Mouse (Mus musculus): Measurements from ENCODE around the gene Obp2b. TPM values are rescaled to one million over a fixed set of nuclear protein-coding genes. Genes with fewer than 3 reads are reported as not detected.

Gene Obp2b
- polyA plus RNA-seq (2014; fragmentation: Illumina TruSeq; extraction: RNeasy Lipid Tissue Mini Kit (QIAGEN cat#74804); ENCODE audit: low read depth, low replicate concordance): not detected

DNA sequence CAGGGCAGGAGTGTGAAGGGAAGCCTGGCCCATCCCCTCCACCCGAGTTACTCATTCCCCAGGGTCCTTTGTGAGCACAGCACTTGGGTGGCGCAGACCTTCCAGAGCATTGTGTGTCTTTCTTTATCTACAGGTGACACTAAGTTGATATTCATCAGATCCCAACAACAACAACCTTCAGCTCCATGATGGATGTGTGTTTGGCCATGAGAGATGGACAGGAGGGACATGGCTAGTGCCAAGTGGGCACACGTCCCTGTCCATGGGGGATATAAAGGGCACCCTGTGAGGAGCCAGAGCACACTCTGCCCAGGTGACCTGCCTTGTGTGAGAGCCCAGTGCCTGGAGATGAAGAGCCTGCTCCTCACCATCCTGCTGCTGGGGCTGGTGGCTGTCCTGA lies at the start of gene Obp2b:
TSS of gene Obp2b (plus strand) at position 301 of the 400 bp plus-strand sequence.

DNA sequence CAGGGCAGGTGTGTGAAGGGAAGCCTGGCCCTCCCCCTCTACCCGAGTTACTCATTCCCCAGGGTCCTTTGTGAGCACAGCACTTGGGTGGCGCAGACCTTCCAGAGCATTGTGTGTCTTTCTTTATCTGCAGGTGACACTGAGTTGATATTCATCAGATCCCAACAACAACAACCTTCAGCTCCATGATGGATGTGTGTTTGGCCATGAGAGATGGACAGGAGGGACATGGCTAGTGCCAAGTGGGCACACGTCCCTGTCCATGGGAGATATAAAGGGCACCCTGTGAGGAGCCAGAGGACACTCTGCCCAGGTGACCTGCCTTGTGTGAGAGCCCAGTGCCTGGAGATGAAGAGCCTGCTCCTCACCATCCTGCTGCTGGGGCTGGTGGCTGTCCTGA lies 37.1 kb upstream of the Obp2b start, which contains the start of gene Obp2a:
TSS of gene Obp2a (plus strand) at position 301 of the 400 bp plus-strand sequence.

DNA sequence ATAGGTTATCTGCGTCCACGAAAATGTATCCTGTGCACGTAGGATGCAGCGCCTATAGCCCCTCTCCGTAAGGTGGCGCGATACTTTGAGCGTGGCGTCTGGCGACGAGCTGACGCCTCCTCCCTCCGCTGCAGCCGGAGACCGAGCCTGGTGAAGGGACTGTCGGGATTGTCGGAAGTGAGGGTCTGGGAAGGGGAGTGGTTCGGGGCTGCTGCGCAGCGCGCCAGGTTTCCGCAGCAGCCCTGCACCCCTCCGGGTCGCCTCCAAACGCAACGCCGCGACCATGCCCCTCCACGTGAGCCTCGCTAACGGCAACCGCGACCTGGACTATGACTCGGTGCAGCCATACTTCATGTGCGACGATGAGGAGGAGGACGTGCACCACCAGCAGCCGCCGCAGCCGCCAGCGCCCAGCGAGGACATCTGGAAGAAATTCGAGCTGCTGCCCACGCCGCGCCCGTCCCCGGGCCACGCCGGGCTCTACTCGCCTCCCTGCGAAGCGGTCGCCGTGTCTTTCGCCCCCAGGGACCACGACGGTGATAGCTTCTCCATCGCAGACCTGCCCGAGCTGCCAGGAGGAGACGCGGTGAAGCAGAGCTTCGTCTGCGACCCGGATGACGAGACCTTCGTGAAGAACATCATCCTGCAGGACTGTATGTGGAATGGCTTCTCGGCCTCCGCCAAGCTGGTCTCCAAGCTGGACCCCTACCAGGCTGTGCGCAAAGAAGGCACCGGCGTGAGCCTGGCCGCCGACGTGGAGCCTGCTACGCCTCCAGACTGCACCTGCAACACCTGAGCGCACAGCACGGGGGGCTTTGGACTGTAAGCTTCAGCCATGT lies 29.9 kb upstream of the Obp2b start, which contains the start of gene Bmyc:
TSS of gene Bmyc (plus strand) at position 97 of the 839 bp plus-strand sequence.

DNA sequence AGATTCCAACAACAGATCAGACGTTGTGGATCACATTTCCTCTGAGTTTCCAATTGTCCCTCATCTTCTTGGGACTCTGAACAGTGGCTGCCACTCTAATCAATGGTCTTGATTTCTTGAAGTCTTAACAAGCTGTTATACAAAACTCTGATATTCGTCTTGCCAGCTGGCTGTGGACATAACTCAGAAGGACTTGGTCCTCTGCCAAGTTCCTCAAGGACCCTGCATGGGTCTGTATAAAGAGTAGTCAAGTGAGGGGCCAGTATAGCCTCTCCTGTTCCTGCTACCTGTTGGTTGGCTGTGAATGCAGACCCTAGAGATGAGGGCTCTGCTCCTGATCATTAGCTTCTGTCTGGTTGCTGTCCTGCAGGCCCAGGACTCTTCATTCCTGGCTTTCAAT lies 28.5 kb downstream of the Obp2b start, which contains the start of gene Lcn3:
TSS of gene Lcn3 (plus strand) at position 301 of the 400 bp plus-strand sequence.

DNA sequence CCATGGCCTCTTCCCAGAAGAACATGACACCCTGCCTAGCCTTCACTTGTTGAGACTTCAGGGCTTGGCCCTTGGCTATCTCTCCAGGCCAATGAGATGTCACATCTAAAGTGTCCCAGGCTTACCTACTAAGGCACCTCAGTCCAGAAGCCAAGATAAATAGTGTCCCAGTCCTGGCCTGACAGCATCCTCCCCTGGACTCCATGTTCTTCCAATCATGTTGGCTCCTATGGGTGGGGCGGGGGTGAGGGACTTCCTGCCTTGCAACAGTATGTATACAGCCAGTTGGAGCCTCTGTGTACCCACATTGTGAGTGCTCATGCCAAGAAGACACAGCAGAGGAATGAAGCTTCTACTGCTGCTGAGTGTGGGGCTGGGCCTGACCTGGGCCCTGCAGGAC lies 39.9 kb downstream of the Obp2b start, which contains the start of gene Lcn11:
TSS of gene Lcn11 (plus strand) at position 301 of the 400 bp plus-strand sequence.

DNA sequence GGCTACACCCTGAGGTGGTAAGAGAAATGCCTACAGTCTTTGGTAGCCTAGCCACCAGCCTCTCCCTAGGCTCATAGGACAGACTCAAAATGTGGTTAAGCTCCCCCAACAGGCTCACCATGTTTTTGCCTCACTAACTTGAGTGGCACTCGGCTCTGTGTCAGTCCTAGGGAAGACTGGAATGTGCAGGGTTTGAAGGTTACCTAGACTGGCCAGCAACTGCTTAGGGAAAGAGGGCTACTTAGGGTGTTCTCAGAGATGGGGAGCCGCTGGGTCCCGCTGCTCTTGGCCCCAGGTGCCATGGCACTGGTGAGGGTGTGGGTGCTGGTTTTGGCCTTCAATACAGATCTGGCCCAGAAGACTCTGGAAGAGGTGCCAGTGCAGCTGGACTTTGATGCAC lies 45.1 kb downstream of the Obp2b start, which contains the start of gene Gm13539:
TSS of gene Gm13539 (plus strand) at position 301 of the 400 bp plus-strand sequence.

Other genes with a start within 250 kb of the Obp2b start
- not detected for gene Lcn12, start 243.1 kb upstream of the Obp2b start, polyA plus RNA-seq (2014; fragmentation: Illumina TruSeq; extraction: RNeasy Lipid Tissue Mini Kit (QIAGEN cat#74804); ENCODE audit: low read depth, low replicate concordance)
- gene Fbxw5, start 236.3 kb upstream of the Obp2b start, polyA plus RNA-seq (2014; fragmentation: Illumina TruSeq; extraction: RNeasy Lipid Tissue Mini Kit (QIAGEN cat#74804); ENCODE audit: low read depth, low replicate concordance): 0.40 TPM
- gene C8g, start 235.3 kb upstream of the Obp2b start, polyA plus RNA-seq (2014; fragmentation: Illumina TruSeq; extraction: RNeasy Lipid Tissue Mini Kit (QIAGEN cat#74804); ENCODE audit: low read depth, low replicate concordance): 1.7 TPM
- gene Traf2, start 190.1 kb upstream of the Obp2b start, polyA plus RNA-seq (2014; fragmentation: Illumina TruSeq; extraction: RNeasy Lipid Tissue Mini Kit (QIAGEN cat#74804); ENCODE audit: low read depth, low replicate concordance): 0.65 TPM
- gene Edf1, start 179.2 kb upstream of the Obp2b start, polyA plus RNA-seq (2014; fragmentation: Illumina TruSeq; extraction: RNeasy Lipid Tissue Mini Kit (QIAGEN cat#74804); ENCODE audit: low read depth, low replicate concordance): 0.89 TPM
- gene Mamdc4, start 162.2 kb upstream of the Obp2b start, polyA plus RNA-seq (2014; fragmentation: Illumina TruSeq; extraction: RNeasy Lipid Tissue Mini Kit (QIAGEN cat#74804); ENCODE audit: low read depth, low replicate concordance): not detected
- gene Phpt1, start 161.8 kb upstream of the Obp2b start, polyA plus RNA-seq (2014; fragmentation: Illumina TruSeq; extraction: RNeasy Lipid Tissue Mini Kit (QIAGEN cat#74804); ENCODE audit: low read depth, low replicate concordance): 1.1 TPM
- gene Ajm1, start 155.3 kb upstream of the Obp2b start, polyA plus RNA-seq (2014; fragmentation: Illumina TruSeq; extraction: RNeasy Lipid Tissue Mini Kit (QIAGEN cat#74804); ENCODE audit: low read depth, low replicate concordance): not detected
- 37.2 TPM for gene Rabl6, start 128.5 kb upstream of the Obp2b start, polyA plus RNA-seq (2014; fragmentation: Illumina TruSeq; extraction: RNeasy Lipid Tissue Mini Kit (QIAGEN cat#74804); ENCODE audit: low read depth, low replicate concordance)
- gene Ccdc183, start 119.3 kb upstream of the Obp2b start, polyA plus RNA-seq (2014; fragmentation: Illumina TruSeq; extraction: RNeasy Lipid Tissue Mini Kit (QIAGEN cat#74804); ENCODE audit: low read depth, low replicate concordance): not detected
- gene Tmem141, start 115.0 kb upstream of the Obp2b start, polyA plus RNA-seq (2014; fragmentation: Illumina TruSeq; extraction: RNeasy Lipid Tissue Mini Kit (QIAGEN cat#74804); ENCODE audit: low read depth, low replicate concordance): 4.8 TPM
- gene Fcna, start 109.0 kb upstream of the Obp2b start, polyA plus RNA-seq (2014; fragmentation: Illumina TruSeq; extraction: RNeasy Lipid Tissue Mini Kit (QIAGEN cat#74804); ENCODE audit: low read depth, low replicate concordance): not detected
- not detected for gene Lcn8, start 83.9 kb upstream of the Obp2b start, polyA plus RNA-seq (2014; fragmentation: Illumina TruSeq; extraction: RNeasy Lipid Tissue Mini Kit (QIAGEN cat#74804); ENCODE audit: low read depth, low replicate concordance)
- gene Lcn5, start 79.1 kb upstream of the Obp2b start, polyA plus RNA-seq (2014; fragmentation: Illumina TruSeq; extraction: RNeasy Lipid Tissue Mini Kit (QIAGEN cat#74804); ENCODE audit: low read depth, low replicate concordance): not detected
- not detected for gene Lcn6, start 60.2 kb upstream of the Obp2b start, polyA plus RNA-seq (2014; fragmentation: Illumina TruSeq; extraction: RNeasy Lipid Tissue Mini Kit (QIAGEN cat#74804); ENCODE audit: low read depth, low replicate concordance)
- not detected for gene Lcn10, start 54.3 kb upstream of the Obp2b start, polyA plus RNA-seq (2014; fragmentation: Illumina TruSeq; extraction: RNeasy Lipid Tissue Mini Kit (QIAGEN cat#74804); ENCODE audit: low read depth, low replicate concordance)
- gene Obp2a, start 37.0 kb upstream of the Obp2b start, polyA plus RNA-seq (2014; fragmentation: Illumina TruSeq; extraction: RNeasy Lipid Tissue Mini Kit (QIAGEN cat#74804); ENCODE audit: low read depth, low replicate concordance): not detected
- 2.8 TPM for gene Bmyc, start 30.3 kb upstream of the Obp2b start, polyA plus RNA-seq (2014; fragmentation: Illumina TruSeq; extraction: RNeasy Lipid Tissue Mini Kit (QIAGEN cat#74804); ENCODE audit: low read depth, low replicate concordance)
- gene Lcn3, start 28.6 kb downstream of the Obp2b start, polyA plus RNA-seq (2014; fragmentation: Illumina TruSeq; extraction: RNeasy Lipid Tissue Mini Kit (QIAGEN cat#74804); ENCODE audit: low read depth, low replicate concordance): not detected
- not detected for gene Lcn11, start 40.0 kb downstream of the Obp2b start, polyA plus RNA-seq (2014; fragmentation: Illumina TruSeq; extraction: RNeasy Lipid Tissue Mini Kit (QIAGEN cat#74804); ENCODE audit: low read depth, low replicate concordance)
- not detected for gene Gm13539, start 45.2 kb downstream of the Obp2b start, polyA plus RNA-seq (2014; fragmentation: Illumina TruSeq; extraction: RNeasy Lipid Tissue Mini Kit (QIAGEN cat#74804); ENCODE audit: low read depth, low replicate concordance)
- not detected for gene Glt6d1, start 78.8 kb downstream of the Obp2b start, polyA plus RNA-seq (2014; fragmentation: Illumina TruSeq; extraction: RNeasy Lipid Tissue Mini Kit (QIAGEN cat#74804); ENCODE audit: low read depth, low replicate concordance)
- gene Lcn9, start 86.1 kb downstream of the Obp2b start, polyA plus RNA-seq (2014; fragmentation: Illumina TruSeq; extraction: RNeasy Lipid Tissue Mini Kit (QIAGEN cat#74804); ENCODE audit: low read depth, low replicate concordance): not detected
- gene Sohlh1, start 110.2 kb downstream of the Obp2b start, polyA plus RNA-seq (2014; fragmentation: Illumina TruSeq; extraction: RNeasy Lipid Tissue Mini Kit (QIAGEN cat#74804); ENCODE audit: low read depth, low replicate concordance): not detected
- gene Kcnt1, start 126.7 kb downstream of the Obp2b start, polyA plus RNA-seq (2014; fragmentation: Illumina TruSeq; extraction: RNeasy Lipid Tissue Mini Kit (QIAGEN cat#74804); ENCODE audit: low read depth, low replicate concordance): 0.97 TPM
- gene Camsap1, start 246.3 kb downstream of the Obp2b start, polyA plus RNA-seq (2014; fragmentation: Illumina TruSeq; extraction: RNeasy Lipid Tissue Mini Kit (QIAGEN cat#74804); ENCODE audit: low read depth, low replicate concordance): 6.3 TPM

Measured in kidney, adult 10 weeks (tissue).